17 mouse cellular contexts compared by ENCODE assay signal in genomic region chr6:65632184-65632583, GRCm38 (mm10).
"Had no signal": no experiment of that assay in that cellular context is flagged by ENCODE, and none has a peak within 500 bp of the region (broad histone marks: within the 10 kb centered on the region; RNA-seq: fewer than 3 reads in every experiment).

No protein-coding gene starts in this region.

- H3K4me3 ChIP-seq: lung, embryonic 15.5 days; megakaryocyte, embryonic 14.5 days; midbrain, embryonic 13.5 days; midbrain, embryonic 15.5 days; neural tube, embryonic 12.5 days; stomach, embryonic 15.5 days had no signal

- H3K27me3 ChIP-seq: lung, embryonic 15.5 days; megakaryocyte, embryonic 14.5 days; midbrain, embryonic 13.5 days; midbrain, embryonic 15.5 days; neural tube, embryonic 12.5 days; stomach, embryonic 15.5 days had no signal

- H3K9me3 ChIP-seq: lung, embryonic 15.5 days; midbrain, embryonic 13.5 days; midbrain, embryonic 15.5 days; neural tube, embryonic 12.5 days; stomach, embryonic 15.5 days had no signal

- H3K27ac ChIP-seq: lung, embryonic 15.5 days; macrophage; midbrain, embryonic 13.5 days; midbrain, embryonic 15.5 days; neural tube, embryonic 12.5 days; stomach, embryonic 15.5 days; stomach, postnatal 0 days had no signal

- ATAC-seq: lung, postnatal 0 days; midbrain, embryonic 13.5 days; midbrain, embryonic 15.5 days had no signal

- H3K9ac ChIP-seq: lung, embryonic 15.5 days; midbrain, embryonic 13.5 days; midbrain, embryonic 15.5 days; neural tube, embryonic 12.5 days; stomach, embryonic 15.5 days had no signal

- H3K36me3 ChIP-seq: lung, embryonic 15.5 days; midbrain, embryonic 13.5 days; midbrain, embryonic 15.5 days; neural tube, embryonic 12.5 days; stomach, embryonic 15.5 days had no signal

- H3K4me2 ChIP-seq: lung, embryonic 15.5 days; midbrain, embryonic 11.5 days; midbrain, embryonic 13.5 days; midbrain, embryonic 15.5 days; neural tube, embryonic 12.5 days; stomach, embryonic 15.5 days had no signal

- DNase-seq: lung, adult 2 months; lung, postnatal 14 days; lung, postnatal 36 days; right cerebral cortex, postnatal 14 days; thymus, adult 2 months; thymus, postnatal 25 days; thymus, postnatal 4 days had no signal

- H3K4me1 ChIP-seq: midbrain, embryonic 13.5 days; midbrain, embryonic 15.5 days; neural tube, embryonic 12.5 days; stomach, embryonic 15.5 days had no signal
